ENCODE assay signal across 8 mouse cellular contexts in the genomic region with DNA sequence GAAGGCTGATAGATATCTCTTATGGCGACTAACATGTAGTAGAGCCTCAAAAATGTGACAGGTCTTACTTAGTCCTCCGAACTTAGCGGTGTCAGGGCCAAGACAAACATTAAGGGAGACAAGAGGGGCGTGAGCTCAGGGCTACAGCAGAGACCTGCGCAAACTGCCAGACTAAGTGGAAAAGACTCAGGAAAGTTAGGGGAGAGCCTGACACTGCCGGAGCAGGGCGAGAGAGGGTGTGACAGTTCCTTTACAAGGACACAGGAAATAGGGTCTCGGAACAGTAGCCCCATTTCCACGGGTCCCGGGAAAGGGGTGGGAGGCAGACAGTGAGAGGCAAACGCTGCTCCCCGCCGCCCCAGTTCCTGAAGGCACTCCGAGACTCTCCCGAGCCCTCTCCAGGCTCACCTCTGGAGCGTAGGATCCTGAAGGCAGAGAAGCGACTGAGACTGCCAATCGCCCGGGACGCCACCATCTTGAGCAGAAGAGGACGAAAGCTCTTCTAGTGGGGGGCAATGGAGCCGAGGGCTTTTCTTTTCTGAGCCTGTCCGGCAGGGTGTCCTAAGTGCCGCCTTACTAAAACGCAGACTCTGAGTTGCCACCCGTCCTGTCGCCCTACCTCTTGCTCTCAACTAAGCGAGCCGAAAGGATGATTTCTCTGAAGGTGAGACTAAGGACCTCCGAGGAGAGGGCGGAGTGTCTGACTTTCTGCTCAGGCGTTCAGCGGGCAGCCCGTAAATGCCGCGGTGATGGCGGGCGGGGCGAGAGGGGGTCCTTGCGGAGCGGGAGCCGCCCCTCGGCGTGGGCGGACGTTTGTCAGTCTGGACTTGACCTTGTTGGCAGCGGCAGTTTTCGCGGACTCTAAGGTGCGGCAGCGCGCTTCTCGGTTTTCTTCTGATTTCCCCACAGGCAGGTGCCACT. TPM values are rescaled to one million over a fixed set of nuclear protein-coding genes. Genes with fewer than 3 reads are reported as not detected.
DNase-seq lines count a peak whose midpoint lies in the region; ATAC-seq lines count a peak whose summit lies in the region.

A gene (minus strand): TSS at position 689 of the 921 bp plus-strand sequence.
A gene (plus strand): TSS at position 775 of the 921 bp plus-strand sequence.

- H3K9me3 ChIP-seq in intestine, embryonic 14.5 days (ENCODE audit: control insufficient read depth, low read length): no peaks in the 10 kb centered on the region

- peak within 1 kb of the TSS; percentile 92 for H3K27ac ChIP-seq in intestine, embryonic 14.5 days (ENCODE audit: low read depth)

- H3K4me3 ChIP-seq in intestine, embryonic 14.5 days (ENCODE audit: low read depth, low read length): peak within 1 kb of the TSS; percentile 92

- intact Hi-C loops in left cerebral cortex, postnatal 14 days (cut with DNase I): no loop called here

- H3K27me3 ChIP-seq in intestine, embryonic 14.5 days (replicated peaks; ENCODE audit: control insufficient read depth, insufficient read depth, low read length): no peaks in the 10 kb centered on the region

- H3K36me3 ChIP-seq in intestine, embryonic 14.5 days (ENCODE audit: control insufficient read depth, insufficient read depth, low read length): 0 out of 2 replicates have a peak, but pooled peaks cover 3% of the 10 kb centered on the region

- H3K9ac ChIP-seq in intestine, embryonic 14.5 days (ENCODE audit: low read length): peak within 1 kb of the TSS; percentile 84

- peak; percentile 94 to 99 for DNase-seq in adrenal gland, adult (ENCODE audit: inconsistent age in 2 of 2, low spot score in 1 of 2)
- DNase-seq in embryo, embryonic 10.5 days (ENCODE audit: low spot score): peak; percentile 91
- peak; percentile 90 for DNase-seq in gastrocnemius, postnatal 25 days
- peak; percentile 100 for DNase-seq in intestine, embryonic 14.5 days (ENCODE audit: low spot score)
- DNase-seq in left cerebral cortex, postnatal 14 days (ENCODE audit: low spot score in 2 of 2): peak; percentile 91 to 94
- peak; percentile 89 for DNase-seq in mesoderm, embryonic 11.5 days (ENCODE audit: low read depth, low spot score)
- DNase-seq in right cerebral cortex, postnatal 36 days (ENCODE audit: low spot score in 2 of 2): peak; percentile 89 to 90
- DNase-seq in yolk sac, embryonic 10.5 days (ENCODE audit: low spot score): peak; percentile 94

- peaks cover 9% of the 10 kb centered on the region for H3K4me1 ChIP-seq in intestine, embryonic 14.5 days (replicated peaks; ENCODE audit: control insufficient read depth, insufficient read depth, low read length)

- H3K4me2 ChIP-seq in intestine, embryonic 14.5 days (ENCODE audit: low read length): peak within 1 kb of the TSS; percentile 85

- WGBS in intestine, embryonic 14.5 days: under 1% methylated on average over 53 of the region's 53 CpGs

- peak; percentile 86 for ATAC-seq in intestine, embryonic 14.5 days (replicated peaks; ENCODE audit: low FRiP score, low TSS enrichment, low read depth)

RNA-seq across cellular contexts. Expression of the first gene that starts in this region (rescaled TPM):
- total RNA-seq in gastrocnemius, postnatal 25 days (2021): 100 to 1,000 TPM; 270 to 342 TPM
- 125 and 133 TPM in 2 replicates for polyA plus RNA-seq in intestine, embryonic 14.5 days (2014; fragmentation: Nextera tagmentation; extraction: Ambion mirVana)
- total RNA-seq in left cerebral cortex, postnatal 14 days (2021): 10 to 100 TPM; 64.1 to 67.8 TPM

RNA-seq across cellular contexts. Expression of the second gene that starts in this region (rescaled TPM):
- 100 to 1,000 TPM; 301 to 366 TPM for total RNA-seq in gastrocnemius, postnatal 25 days (2021)
- 166 and 169 TPM in 2 replicates for polyA plus RNA-seq in intestine, embryonic 14.5 days (2014; fragmentation: Nextera tagmentation; extraction: Ambion mirVana)
- total RNA-seq in left cerebral cortex, postnatal 14 days (2021): 10 to 100 TPM; 71.3 to 78.6 TPM

Comparison
In these comparisons a context has a peak if more than half of its experiments do, and no peak if none do; other contexts are left out.
1. Peak in every context shown above with its lines: DNase-seq, ATAC-seq, H3K4me3 ChIP-seq and H3K27ac ChIP-seq.